Mouse (Mus musculus): ENCODE measurements around the gene Jph4. TPM values are rescaled to one million over a fixed set of nuclear protein-coding genes. Genes with fewer than 3 reads are reported as not detected.

The Jph4 gene
- polyA plus RNA-seq, 1 experiment: not detected

DNA sequence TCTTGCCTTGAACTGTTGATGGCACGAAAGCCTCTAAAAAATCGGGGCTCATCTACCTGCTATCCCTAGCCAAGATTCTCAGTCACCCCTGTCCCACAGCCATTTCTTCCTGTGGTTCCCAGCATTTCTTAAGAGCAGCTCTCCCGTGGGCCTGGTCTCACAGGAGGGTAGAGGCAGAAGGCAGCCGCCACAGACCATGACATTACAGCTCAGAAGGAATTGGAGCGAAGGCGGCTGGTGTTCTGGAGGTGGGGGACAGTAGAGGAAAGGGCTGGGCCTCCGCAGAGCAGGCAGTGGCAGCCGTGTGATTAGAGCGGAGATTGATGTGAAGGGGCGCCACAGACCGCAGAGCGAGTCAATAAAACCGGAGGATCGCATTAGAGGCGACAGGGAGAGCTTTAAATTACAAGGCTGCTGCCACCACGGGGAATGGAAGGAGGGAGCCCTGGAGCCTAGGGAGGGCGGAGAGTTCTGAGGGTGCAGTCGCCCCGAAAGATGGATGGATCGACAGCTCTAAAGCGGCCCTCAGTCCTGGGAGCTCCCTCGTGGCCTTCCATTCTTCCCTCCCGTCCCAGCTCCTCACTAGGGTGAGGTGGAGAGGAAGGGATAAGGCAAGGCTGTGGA lies 38.3 kb downstream of the Jph4 start:
- H3K27me3 ChIP-seq (ENCODE audit: control insufficient read depth): peaks cover 23% of the 10 kb centered on the region
- H3K4me3 ChIP-seq (replicated peaks): no peak overlapping the region

DNA sequence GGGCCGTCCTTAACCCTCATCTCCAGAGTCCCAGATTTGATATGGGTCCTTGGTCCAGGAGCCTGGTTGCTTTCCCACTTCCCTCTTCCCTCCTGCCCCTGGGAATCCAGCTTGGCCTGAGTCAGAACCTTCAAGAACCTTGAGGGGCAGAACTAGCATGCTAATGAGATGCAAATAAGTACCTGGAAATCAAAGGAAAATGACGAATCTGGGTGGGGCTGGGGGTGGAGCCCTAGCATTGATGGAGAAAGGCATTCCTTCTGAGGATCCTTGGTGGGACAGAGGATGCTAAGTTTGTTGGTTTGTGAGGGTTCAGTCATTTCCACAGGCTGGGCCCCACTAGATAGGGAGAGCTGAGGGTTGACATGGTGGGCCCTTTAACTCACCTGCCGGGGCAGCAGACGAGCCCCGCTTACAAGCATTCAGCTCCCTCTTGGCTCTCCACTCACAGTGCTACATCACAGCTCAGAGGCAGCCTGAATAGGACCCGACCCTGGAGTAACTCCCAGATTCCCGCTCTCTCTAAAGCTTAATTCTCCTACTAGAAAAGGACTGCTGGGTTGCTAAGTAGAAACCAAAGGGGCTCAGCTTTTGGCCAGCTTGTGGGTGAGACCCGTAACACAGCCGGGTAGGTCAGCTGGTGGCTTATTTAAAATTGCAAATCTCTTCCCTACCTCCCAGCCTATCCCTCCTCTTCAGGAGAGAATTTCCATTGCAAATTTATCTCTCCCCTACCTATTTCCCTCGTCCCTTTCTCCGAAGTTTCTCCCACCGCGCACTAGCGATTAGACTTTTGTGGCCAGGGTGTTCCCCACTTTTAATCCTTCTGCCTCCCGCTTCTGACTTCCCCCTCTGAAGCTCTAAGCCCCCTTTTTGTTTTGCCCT lies 39.0 kb downstream of the Jph4 start:
- peaks cover 34% of the 10 kb centered on the region for H3K4me1 ChIP-seq (ENCODE audit: control insufficient read depth)
- no peak overlapping the region for H3K4me3 ChIP-seq (replicated peaks)
- peaks cover 23% of the 10 kb centered on the region for H3K27me3 ChIP-seq (ENCODE audit: control insufficient read depth)
- peaks cover 43% of the 10 kb centered on the region for H3K36me3 ChIP-seq (ENCODE audit: control insufficient read depth)
- H3K9me3 ChIP-seq (ENCODE audit: control insufficient read depth, low read length): no peaks in the 10 kb centered on the region; the same call in 1 of the 2 replicates
- no peak for TF ChIP-seq GATA1 (IDR thresholded peaks at IDR 0.05; ENCODE audit: low read length)

More for the DNA sequence above, 38.3 kb downstream of the Jph4 start:
- no peak for TF ChIP-seq GATA1 (IDR thresholded peaks at IDR 0.05; ENCODE audit: low read length)
- no peak for TF ChIP-seq TAL1 (IDR thresholded peaks at IDR 0.05; ENCODE audit: low read length)
- peaks cover 36% of the 10 kb centered on the region for H3K36me3 ChIP-seq (ENCODE audit: control insufficient read depth)
- H3K9me3 ChIP-seq (ENCODE audit: control insufficient read depth, low read length): no peaks in the 10 kb centered on the region; the same call in 1 of the 2 replicates
- peaks cover 33% of the 10 kb centered on the region for H3K4me1 ChIP-seq (ENCODE audit: control insufficient read depth)

- Histone ChIP-seq H3K4me1 (ENCODE audit: control insufficient read depth) (peaks cover 36% of the 10 kb centered on the region), H3K4me3 (replicated peaks) (no peak overlapping the region), H3K9me3 (ENCODE audit: control insufficient read depth, low read length) (no peaks in the 10 kb centered on the region; the same call in 1 of the 2 replicates), H3K27me3 (ENCODE audit: control insufficient read depth) (peaks cover 23% of the 10 kb centered on the region), H3K36me3 (ENCODE audit: control insufficient read depth) (peaks cover 51% of the 10 kb centered on the region)
- no peak for TF ChIP-seq TAL1 (IDR thresholded peaks at IDR 0.05; ENCODE audit: low read length)
- TF ChIP-seq GATA1 (IDR thresholded peaks at IDR 0.05; ENCODE audit: low read length): no peak
Observed at GRCm38 (mm10) chr14:55076956-55077355, 39.8 kb downstream of the Jph4 start.

GRCm38 (mm10) chr14:55076224-55076623 lies 40.5 kb downstream of the Jph4 start:
- Histone ChIP-seq H3K36me3 (ENCODE audit: control insufficient read depth) (peaks cover 57% of the 10 kb centered on the region), H3K4me1 (ENCODE audit: control insufficient read depth) (peaks cover 42% of the 10 kb centered on the region), H3K27me3 (ENCODE audit: control insufficient read depth) (peaks cover 23% of the 10 kb centered on the region), H3K9me3 (ENCODE audit: control insufficient read depth, low read length) (no peaks in the 10 kb centered on the region; the same call in 1 of the 2 replicates), H3K4me3 (replicated peaks) (no peak overlapping the region)
- no peak for TF ChIP-seq GATA1 (IDR thresholded peaks at IDR 0.05; ENCODE audit: low read length)
- TF ChIP-seq TAL1 (IDR thresholded peaks at IDR 0.05; ENCODE audit: low read length): no peak

DNA sequence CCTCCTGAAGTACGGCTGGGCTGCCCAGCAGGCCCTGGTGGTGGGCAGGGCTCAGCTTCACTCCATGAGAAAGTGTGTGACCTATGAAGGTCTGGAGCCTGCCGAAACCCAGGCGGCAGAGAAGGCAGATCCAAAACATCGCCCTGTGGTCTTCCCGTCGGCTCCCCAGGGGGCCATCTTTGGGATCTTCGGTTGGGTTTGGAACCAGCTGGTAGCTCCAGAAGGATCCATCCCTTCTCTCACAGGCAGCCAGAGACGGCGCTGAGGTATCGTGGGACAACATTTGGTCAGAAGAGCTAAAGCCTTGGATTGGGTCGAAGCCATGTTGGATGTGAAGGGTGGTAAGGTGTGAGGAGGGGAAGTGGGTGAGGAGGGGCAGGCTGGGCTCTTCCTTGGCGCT lies 42.3 kb downstream of the Jph4 start:
- Histone ChIP-seq H3K4me1 (ENCODE audit: control insufficient read depth) (peaks cover 39% of the 10 kb centered on the region), H3K9me3 (ENCODE audit: control insufficient read depth, low read length) (no peaks in the 10 kb centered on the region; the same call in 1 of the 2 replicates), H3K27me3 (ENCODE audit: control insufficient read depth) (peaks cover 23% of the 10 kb centered on the region), H3K4me3 (replicated peaks) (no peak overlapping the region), H3K36me3 (ENCODE audit: control insufficient read depth) (peaks cover 64% of the 10 kb centered on the region)
- TF ChIP-seq GATA1 (IDR thresholded peaks at IDR 0.05; ENCODE audit: low read length): no peak
- TF ChIP-seq TAL1 (IDR thresholded peaks at IDR 0.05; ENCODE audit: low read length): no peak

DNA sequence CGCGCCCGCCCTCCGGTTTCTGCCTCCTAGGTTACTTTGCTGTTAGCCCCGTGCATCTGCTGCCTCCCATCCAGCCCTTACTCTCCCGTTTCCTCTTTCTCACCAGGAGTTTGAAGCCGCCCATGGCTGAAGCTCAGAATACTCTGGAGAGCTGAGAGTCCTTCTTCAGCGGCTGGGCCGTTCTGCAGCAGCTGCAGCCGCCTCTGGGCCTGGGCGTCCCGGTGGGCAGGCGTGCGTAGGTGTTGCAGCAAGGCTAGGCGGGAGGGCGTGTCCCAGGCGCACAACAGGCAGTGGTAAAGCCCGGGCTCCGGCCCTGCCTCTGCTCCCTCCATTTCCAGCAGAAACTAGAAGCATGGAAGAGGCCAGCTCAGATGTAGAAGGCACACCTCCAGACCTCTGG lies 45.0 kb downstream of the Jph4 start:
- peaks cover 26% of the 10 kb centered on the region for H3K4me1 ChIP-seq (ENCODE audit: control insufficient read depth)
- H3K27me3 ChIP-seq (ENCODE audit: control insufficient read depth): no peaks in the 10 kb centered on the region
- H3K36me3 ChIP-seq (ENCODE audit: control insufficient read depth): peaks cover 85% of the 10 kb centered on the region
- H3K9me3 ChIP-seq (ENCODE audit: control insufficient read depth, low read length): no peaks in the 10 kb centered on the region; the same call in 1 of the 2 replicates
- TF ChIP-seq GATA1 (IDR thresholded peaks at IDR 0.05; ENCODE audit: low read length) (no peak), TAL1 (IDR thresholded peaks at IDR 0.05; ENCODE audit: low read length) (no peak)
- no peak overlapping the region for H3K4me3 ChIP-seq (replicated peaks)

- Histone ChIP-seq H3K4me1 (ENCODE audit: control insufficient read depth) (peaks cover 73% of the 10 kb centered on the region), H3K27me3 (ENCODE audit: control insufficient read depth) (no peaks in the 10 kb centered on the region), H3K9me3 (ENCODE audit: control insufficient read depth, low read length) (no peaks in the 10 kb centered on the region), H3K36me3 (ENCODE audit: control insufficient read depth) (peaks cover 74% of the 10 kb centered on the region), H3K4me3 (replicated peaks) (no peak overlapping the region)
- no peak for TF ChIP-seq TAL1 (IDR thresholded peaks at IDR 0.05; ENCODE audit: low read length)
- no peak for TF ChIP-seq GATA1 (IDR thresholded peaks at IDR 0.05; ENCODE audit: low read length)
Observed at GRCm38 (mm10) chr14:55066042-55066441, 50.7 kb downstream of the Jph4 start.

DNA sequence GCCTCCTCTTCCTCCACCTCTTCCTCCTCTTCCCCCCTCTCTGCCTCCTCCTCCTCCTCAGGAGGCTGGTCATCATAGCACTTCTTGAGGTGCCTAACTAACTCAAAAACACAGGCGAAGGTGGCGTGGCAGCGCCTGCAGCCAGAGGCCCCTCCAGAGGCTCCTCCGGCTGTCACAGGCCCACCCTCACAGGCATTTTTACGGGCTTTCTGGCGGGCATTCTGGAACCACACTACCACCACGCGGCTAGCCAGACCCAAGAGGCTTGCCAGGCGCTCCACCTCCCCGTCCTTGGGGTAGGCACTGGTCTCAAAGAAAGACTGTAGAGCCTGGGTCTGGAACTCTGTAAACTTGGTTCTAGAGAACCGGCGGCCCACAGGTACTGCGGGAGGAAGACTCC lies 51.3 kb downstream of the Jph4 start:
- Histone ChIP-seq H3K4me1 (ENCODE audit: control insufficient read depth) (peaks cover 76% of the 10 kb centered on the region), H3K36me3 (ENCODE audit: control insufficient read depth) (peaks cover 69% of the 10 kb centered on the region), H3K9me3 (ENCODE audit: control insufficient read depth, low read length) (no peaks in the 10 kb centered on the region), H3K27me3 (ENCODE audit: control insufficient read depth) (no peaks in the 10 kb centered on the region), H3K4me3 (replicated peaks) (peak overlapping the region; percentile 86)
- no peak for TF ChIP-seq TAL1 (IDR thresholded peaks at IDR 0.05; ENCODE audit: low read length)
- no peak for TF ChIP-seq GATA1 (IDR thresholded peaks at IDR 0.05; ENCODE audit: low read length)
